Comparison of ENCODE assay signal across 10 mouse cellular contexts in genomic region chr16:28104255-28105076, GRCm38 (mm10).
DNase-seq lines count a peak whose midpoint lies in the region; ATAC-seq lines count a peak whose summit lies in the region.
"Had no signal": no experiment of that assay in that cellular context is flagged by ENCODE, and none has a peak within 500 bp of the region (broad histone marks: within the 10 kb centered on the region; RNA-seq: fewer than 3 reads in every experiment).

No protein-coding gene starts in this region.

- H3K4me2 ChIP-seq in lung, embryonic 15.5 days: no peak overlapping the region
- H3K4me2 ChIP-seq in forebrain, embryonic 13.5 days: no peak overlapping the region
- no peak overlapping the region for H3K4me2 ChIP-seq in midbrain, embryonic 12.5 days (replicated peaks)
- H3K4me2 ChIP-seq: heart, embryonic 12.5 days; liver, embryonic 13.5 days had no signal

- H3K27ac ChIP-seq in lung, embryonic 15.5 days: no peak overlapping the region
- H3K27ac ChIP-seq in forebrain, embryonic 13.5 days: no peak overlapping the region; the same call in 1 of the 2 replicates
- H3K27ac ChIP-seq in midbrain, embryonic 12.5 days (replicated peaks): no peak overlapping the region
- H3K27ac ChIP-seq: liver, embryonic 13.5 days had no signal

- H3K9ac ChIP-seq in lung, embryonic 15.5 days: no peak overlapping the region
- no peak overlapping the region for H3K9ac ChIP-seq in forebrain, embryonic 13.5 days
- H3K9ac ChIP-seq in midbrain, embryonic 12.5 days (replicated peaks): no peak overlapping the region
- H3K9ac ChIP-seq: heart, embryonic 12.5 days; liver, embryonic 13.5 days had no signal

- no peaks in the 10 kb centered on the region for H3K9me3 ChIP-seq in lung, embryonic 15.5 days
- H3K9me3 ChIP-seq in forebrain, embryonic 13.5 days (replicated peaks): no peaks in the 10 kb centered on the region
- no peaks in the 10 kb centered on the region for H3K9me3 ChIP-seq in midbrain, embryonic 12.5 days
- H3K9me3 ChIP-seq: heart, embryonic 12.5 days; liver, embryonic 13.5 days had no signal

- H3K4me1 ChIP-seq in lung, embryonic 15.5 days: 0 out of 2 replicates have a peak, but pooled peaks cover 4% of the 10 kb centered on the region
- peaks cover 19% of the 10 kb centered on the region for H3K4me1 ChIP-seq in forebrain, embryonic 13.5 days
- peaks cover 10% of the 10 kb centered on the region for H3K4me1 ChIP-seq in midbrain, embryonic 12.5 days
- H3K4me1 ChIP-seq: liver, embryonic 13.5 days had no signal

- peak; percentile 25 to 73 for DNase-seq in adrenal gland, adult (ENCODE audit: inconsistent age in 2 of 2, low spot score in 1 of 2)
- DNase-seq in adrenal gland, postnatal 4 days (ENCODE audit: low spot score in 2 of 2): no peak
- DNase-seq in lung, adult 18-20 months: no peak
- no peak for DNase-seq in left cerebral cortex, adult 8-10 months (ENCODE audit: low spot score in 2 of 2)
- no peak for DNase-seq in heart, adult 18-20 months
- DNase-seq: liver, embryonic 13.5 days had no signal

- H3K36me3 ChIP-seq in lung, embryonic 15.5 days: no peaks in the 10 kb centered on the region
- H3K36me3 ChIP-seq in forebrain, embryonic 13.5 days (ENCODE audit: poor library complexity, severe bottlenecking): no peaks in the 10 kb centered on the region
- no peaks in the 10 kb centered on the region for H3K36me3 ChIP-seq in midbrain, embryonic 12.5 days
- H3K36me3 ChIP-seq: heart, embryonic 12.5 days; liver, embryonic 13.5 days had no signal

- no peaks in the 10 kb centered on the region for H3K27me3 ChIP-seq in lung, embryonic 15.5 days
- H3K27me3 ChIP-seq in forebrain, embryonic 13.5 days: no peaks in the 10 kb centered on the region
- H3K27me3 ChIP-seq in midbrain, embryonic 12.5 days: no peaks in the 10 kb centered on the region
- H3K27me3 ChIP-seq: heart, embryonic 12.5 days; liver, embryonic 13.5 days had no signal

- 26% methylated on average over 9 of the region's 9 CpGs for WGBS in lung, embryonic 15.5 days
- 51% methylated on average over 9 of the region's 9 CpGs for WGBS in forebrain, embryonic 13.5 days
- WGBS in midbrain, embryonic 12.5 days: 40% methylated on average over 9 of the region's 9 CpGs

- peak; percentile 42; the same call in 1 of the 2 replicates for ATAC-seq in lung, embryonic 15.5 days (ENCODE audit: borderline replicate concordance, extremely low read depth, low FRiP score, low TSS enrichment)
- peak; percentile 79 for ATAC-seq in forebrain, embryonic 13.5 days
- peak; percentile 64 for ATAC-seq in midbrain, embryonic 12.5 days (ENCODE audit: low FRiP score, low read depth)

- no peak overlapping the region for H3K4me3 ChIP-seq in lung, embryonic 15.5 days
- H3K4me3 ChIP-seq in forebrain, embryonic 13.5 days: no peak overlapping the region
- no peak overlapping the region for H3K4me3 ChIP-seq in midbrain, embryonic 12.5 days
- H3K4me3 ChIP-seq: heart, embryonic 12.5 days; liver, embryonic 13.5 days had no signal

Comparison
In these comparisons a context has a peak if more than half of its experiments do, and no peak if none do; other contexts are left out.
1. DNase-seq: peak in adrenal gland, adult (2 of 2); none in adrenal gland, postnatal 4 days (0 of 2), lung, adult 18-20 months (0 of 2), left cerebral cortex, adult 8-10 months (0 of 2) and heart, adult 18-20 months (0 of 2).
2. Peak in every context shown above with its lines, with median percentiles within 50 percentile points of each other: ATAC-seq.